Mouse (Mus musculus): Measurements from ENCODE around the gene Zfp445. TPM values are rescaled to one million over a fixed set of nuclear protein-coding genes. Genes with fewer than 3 reads are reported as not detected.

Gene Zfp445
- polyA plus RNA-seq (2015; fragmentation: Nextera tagmentation; extraction: Ambion mirVana): 121 and 131 TPM in 2 replicates

DNA sequence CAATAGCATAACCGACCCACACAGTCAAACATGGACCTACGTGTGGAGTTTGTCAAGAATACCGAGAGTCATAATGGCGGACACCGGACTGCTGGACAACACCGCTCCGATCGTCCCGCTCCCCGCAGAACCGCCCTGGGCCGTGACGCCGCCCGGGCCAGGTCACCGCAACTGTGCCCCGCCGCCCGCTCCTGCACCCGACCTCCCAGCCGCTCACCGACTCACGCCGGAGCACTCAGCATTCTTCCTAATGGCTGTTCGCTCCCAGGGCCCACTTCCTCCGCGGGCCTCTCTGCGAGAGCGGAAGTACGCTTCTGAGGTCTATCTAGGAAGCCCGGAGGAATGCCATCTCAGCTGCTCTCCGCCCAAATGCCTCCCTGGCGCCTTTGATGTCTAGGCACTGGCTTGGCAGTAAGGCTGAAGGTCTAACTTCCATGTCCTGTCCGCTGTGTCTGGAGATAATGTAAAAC is at the start of gene Zfp445:
TSS of gene Zfp445 (minus strand) at position 310 of the 470 bp plus-strand sequence.
- Histone ChIP-seq H3K4me2 (ENCODE audit: low read length) (peak within 1 kb of the TSS; percentile 86), H3K27ac (ENCODE audit: low read length) (peak within 1 kb of the TSS; percentile 86), H3K9me3 (replicated peaks; ENCODE audit: control insufficient read depth, low read length, poor library complexity, severe bottlenecking) (0 out of 2 replicates have a peak, but pooled peaks cover 5% of the 10 kb centered on the region), H3K4me3 (ENCODE audit: low read depth, low read length) (peak within 1 kb of the TSS; percentile 93), H3K36me3 (ENCODE audit: control insufficient read depth, insufficient read depth, low read length) (peaks cover 13% of the 10 kb centered on the region), H3K4me1 (ENCODE audit: control insufficient read depth, insufficient read depth, low read length) (peaks cover 17% of the 10 kb centered on the region), H3K9ac (ENCODE audit: low read depth, low read length) (peak within 1 kb of the TSS; percentile 90), H3K27me3 (ENCODE audit: control insufficient read depth, insufficient read depth, low read depth, low read length) (no peaks in the 10 kb centered on the region)
- under 1% methylated on average over 34 of the region's 34 CpGs for WGBS
- peak; percentile 95 for ATAC-seq

DNA sequence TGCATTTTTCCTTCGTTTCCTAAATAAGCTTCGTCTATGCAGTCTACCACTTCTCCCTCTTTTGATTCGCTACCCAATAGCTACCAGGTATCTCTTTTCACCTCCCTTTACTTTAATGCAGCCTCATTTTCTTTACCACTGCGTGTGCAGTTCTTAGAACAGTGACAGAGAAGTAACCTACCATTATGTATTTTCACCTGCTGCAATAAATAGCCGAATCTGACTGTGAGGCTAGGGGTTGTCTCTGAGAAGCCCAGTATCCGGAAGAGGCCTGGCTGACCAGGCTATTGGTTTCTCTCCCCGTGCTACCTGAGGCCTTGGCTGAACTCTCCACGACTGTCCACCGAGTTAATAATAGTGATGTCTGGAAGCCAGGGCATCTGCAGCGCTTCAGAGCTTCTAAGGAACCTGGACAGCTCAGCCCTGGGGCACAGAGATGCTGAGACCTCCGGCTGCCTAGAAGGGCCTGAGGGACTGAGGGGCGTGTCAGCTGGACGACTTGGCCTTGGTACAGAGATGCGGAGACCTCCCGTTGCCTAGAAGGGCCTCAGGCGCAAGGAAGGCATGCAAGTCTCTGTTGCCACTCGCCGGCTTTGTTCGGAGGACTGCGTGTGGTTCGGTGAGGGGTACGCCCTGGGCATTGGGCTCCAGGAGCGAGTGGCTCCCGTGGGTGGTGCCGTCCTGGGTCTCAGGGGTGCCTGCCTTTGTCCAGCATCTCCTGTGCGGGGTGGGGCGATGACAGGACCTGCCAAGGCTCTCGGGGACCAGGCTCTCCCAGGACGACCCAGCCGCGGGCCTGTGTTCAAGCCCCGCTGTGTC is 37.1 kb upstream of the Zfp445 start:
- peak overlapping the region; percentile 61 for H3K4me2 ChIP-seq (ENCODE audit: low read length)
- H3K27me3 ChIP-seq (ENCODE audit: control insufficient read depth, insufficient read depth, low read depth, low read length): no peaks in the 10 kb centered on the region
- H3K4me1 ChIP-seq (ENCODE audit: control insufficient read depth, insufficient read depth, low read length): peaks cover 9% of the 10 kb centered on the region
- H3K27ac ChIP-seq (ENCODE audit: low read length): peak overlapping the region; percentile 53
- peaks cover 3% of the 10 kb centered on the region; the same call in 1 of the 2 replicates for H3K36me3 ChIP-seq (ENCODE audit: control insufficient read depth, insufficient read depth, low read length)
- ATAC-seq: peak; percentile 99
- 12% methylated on average over 32 of the region's 32 CpGs for WGBS
- peak overlapping the region; percentile 50 for H3K4me3 ChIP-seq (ENCODE audit: low read depth, low read length)
- peak overlapping the region; percentile 75 for H3K9ac ChIP-seq (ENCODE audit: low read depth, low read length)
- no peaks in the 10 kb centered on the region for H3K9me3 ChIP-seq (replicated peaks; ENCODE audit: control insufficient read depth, low read length, poor library complexity, severe bottlenecking)

DNA sequence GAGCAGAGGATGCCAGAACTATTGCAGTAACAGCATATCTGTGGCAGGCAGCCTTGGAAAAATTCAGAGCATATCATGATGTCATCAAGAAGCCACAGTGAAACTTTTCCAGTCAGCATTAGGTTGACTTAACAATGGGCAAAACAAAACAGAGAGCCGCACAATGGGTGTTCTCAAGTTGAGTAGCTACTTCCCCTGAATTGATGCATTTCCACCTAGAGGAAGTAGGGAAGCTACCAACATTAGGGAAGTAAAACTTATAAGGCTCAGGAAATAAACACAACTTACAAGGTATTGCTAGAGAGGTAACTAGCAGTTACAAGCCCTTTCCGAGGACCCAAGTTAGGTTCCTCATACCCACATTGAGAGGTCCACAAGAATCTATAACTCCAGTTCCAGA is 35.2 kb upstream of the Zfp445 start:
- no peak overlapping the region for H3K27ac ChIP-seq (ENCODE audit: low read length)
- no peaks in the 10 kb centered on the region for H3K27me3 ChIP-seq (ENCODE audit: control insufficient read depth, insufficient read depth, low read depth, low read length)
- H3K36me3 ChIP-seq (ENCODE audit: control insufficient read depth, insufficient read depth, low read length): peaks cover 4% of the 10 kb centered on the region; the same call in 1 of the 2 replicates
- no peak overlapping the region for H3K4me2 ChIP-seq (ENCODE audit: low read length)
- 91% methylated on average over 2 of the region's 2 CpGs for WGBS
- no peak overlapping the region for H3K4me3 ChIP-seq (ENCODE audit: low read depth, low read length)
- no peak overlapping the region for H3K9ac ChIP-seq (ENCODE audit: low read depth, low read length)
- H3K4me1 ChIP-seq (ENCODE audit: control insufficient read depth, insufficient read depth, low read length): peaks cover 9% of the 10 kb centered on the region
- ATAC-seq: no peak
- no peaks in the 10 kb centered on the region for H3K9me3 ChIP-seq (replicated peaks; ENCODE audit: control insufficient read depth, low read length, poor library complexity, severe bottlenecking)

DNA sequence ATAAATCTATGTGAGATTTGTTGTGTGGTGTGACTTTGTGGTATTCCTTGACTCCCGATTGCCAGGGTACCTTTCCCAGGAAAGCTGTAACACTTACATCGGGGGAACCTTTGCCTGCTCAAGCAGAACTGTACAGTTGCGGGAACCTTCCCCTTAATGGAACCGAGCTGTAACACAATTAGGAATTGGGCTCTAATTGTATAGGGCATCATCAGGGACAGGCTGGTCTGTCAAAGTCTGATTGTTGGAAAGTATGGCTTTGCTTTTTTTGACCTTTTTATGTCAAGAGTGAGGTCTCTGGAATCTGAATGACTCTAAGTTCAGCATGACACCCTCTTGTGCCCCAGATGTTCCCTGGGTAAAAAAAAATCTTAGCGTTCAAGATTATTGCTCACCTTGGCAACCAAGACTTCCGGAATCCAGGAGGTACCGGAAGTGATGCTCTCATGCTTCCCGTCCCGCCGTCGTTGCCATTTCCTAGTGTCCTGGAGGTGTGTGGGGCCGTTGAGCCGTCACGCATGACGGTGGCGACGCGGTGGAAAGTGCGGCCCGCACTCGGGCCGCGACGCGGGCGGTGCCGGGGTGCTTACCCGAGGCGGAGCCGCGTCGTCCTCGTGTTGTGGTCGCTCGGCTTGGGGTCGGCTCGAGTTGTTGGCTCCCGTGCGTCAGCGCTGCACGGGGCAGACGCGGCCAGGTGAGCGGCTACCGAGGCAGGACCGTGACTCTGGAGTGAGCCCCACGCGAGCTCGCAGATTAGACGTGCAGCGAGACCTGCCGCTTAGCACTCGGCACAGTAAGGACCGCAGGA is 20.8 kb upstream of the Zfp445 start:
- 6% methylated on average over 53 of the region's 54 CpGs for WGBS
- Histone ChIP-seq H3K36me3 (ENCODE audit: control insufficient read depth, insufficient read depth, low read length) (peaks cover 4% of the 10 kb centered on the region; the same call in 1 of the 2 replicates), H3K9me3 (replicated peaks; ENCODE audit: control insufficient read depth, low read length, poor library complexity, severe bottlenecking) (no peaks in the 10 kb centered on the region), H3K4me2 (ENCODE audit: low read length) (peak overlapping the region; percentile 85), H3K27ac (ENCODE audit: low read length) (peak overlapping the region; percentile 62), H3K27me3 (ENCODE audit: control insufficient read depth, insufficient read depth, low read depth, low read length) (no peaks in the 10 kb centered on the region), H3K4me3 (ENCODE audit: low read depth, low read length) (peak overlapping the region; percentile 78), H3K4me1 (ENCODE audit: control insufficient read depth, insufficient read depth, low read length) (peaks cover 8% of the 10 kb centered on the region), H3K9ac (ENCODE audit: low read depth, low read length) (peak overlapping the region; percentile 82)
- peak; percentile 96 for ATAC-seq

DNA sequence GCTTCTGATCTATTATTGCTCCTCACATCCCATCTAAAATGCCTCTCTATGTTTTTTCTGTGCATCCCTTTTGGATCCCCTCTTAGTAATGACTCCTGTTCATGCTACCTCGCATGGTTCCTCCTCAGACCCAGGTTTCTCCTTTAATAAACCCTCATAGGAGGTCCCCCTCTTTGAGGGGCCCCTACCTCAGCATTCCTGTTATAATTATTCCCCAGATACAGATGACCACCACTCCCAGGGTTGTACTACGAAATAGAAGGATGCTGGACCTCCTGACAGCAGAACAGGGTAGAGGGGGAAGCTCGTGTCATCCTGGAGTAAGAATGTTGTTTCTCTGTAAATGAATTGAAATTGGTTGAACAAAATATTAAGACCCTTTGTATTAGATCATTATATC is 19.6 kb upstream of the Zfp445 start, which contains the start of gene Zkscan7:
TSS of gene Zkscan7 (plus strand) at position 301 of the 400 bp plus-strand sequence.
- no peak within 1 kb of the TSS; the same call in 1 of the 2 replicates for H3K27ac ChIP-seq (ENCODE audit: low read length)
- no peak for ATAC-seq

DNA sequence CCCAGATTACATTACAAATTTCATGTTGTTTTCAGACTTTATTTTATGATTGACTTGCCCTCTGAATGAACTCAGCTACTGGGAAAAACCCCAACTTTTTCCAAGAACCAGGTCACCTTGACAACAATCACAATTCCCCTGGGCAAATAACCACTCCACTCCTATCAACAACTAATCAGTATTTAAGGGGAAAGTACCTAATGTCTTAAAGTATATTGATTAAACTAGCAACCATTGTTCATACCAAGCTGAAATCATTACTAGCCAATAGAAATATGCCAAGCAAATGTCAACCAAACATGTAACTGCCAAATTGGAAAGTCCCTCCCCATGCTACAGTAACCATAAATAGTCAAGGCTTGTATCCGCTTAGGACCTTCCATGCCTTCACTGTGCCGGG is 9.3 kb upstream of the Zfp445 start:
- no peak overlapping the region for H3K9ac ChIP-seq (ENCODE audit: low read depth, low read length)
- no peak overlapping the region for H3K4me3 ChIP-seq (ENCODE audit: low read depth, low read length)
- WGBS: 95% methylated on average over 2 of the region's 2 CpGs
- H3K27ac ChIP-seq (ENCODE audit: low read length): no peak overlapping the region
- H3K9me3 ChIP-seq (replicated peaks; ENCODE audit: control insufficient read depth, low read length, poor library complexity, severe bottlenecking): no peaks in the 10 kb centered on the region
- no peaks in the 10 kb centered on the region for H3K4me1 ChIP-seq (ENCODE audit: control insufficient read depth, insufficient read depth, low read length)
- no peak for ATAC-seq
- no peaks in the 10 kb centered on the region for H3K36me3 ChIP-seq (ENCODE audit: control insufficient read depth, insufficient read depth, low read length)
- no peaks in the 10 kb centered on the region for H3K27me3 ChIP-seq (ENCODE audit: control insufficient read depth, insufficient read depth, low read depth, low read length)
- no peak overlapping the region for H3K4me2 ChIP-seq (ENCODE audit: low read length)

More for the DNA sequence above, 19.6 kb upstream of the Zfp445 start, which contains the start of gene Zkscan7:
- Histone ChIP-seq H3K4me2 (ENCODE audit: low read length) (peak within 1 kb of the TSS; percentile 85), H3K9me3 (replicated peaks; ENCODE audit: control insufficient read depth, low read length, poor library complexity, severe bottlenecking) (no peaks in the 10 kb centered on the region), H3K4me1 (ENCODE audit: control insufficient read depth, insufficient read depth, low read length) (peaks cover 8% of the 10 kb centered on the region), H3K9ac (ENCODE audit: low read depth, low read length) (peak within 1 kb of the TSS; percentile 82; the same call in 1 of the 2 replicates), H3K27me3 (ENCODE audit: control insufficient read depth, insufficient read depth, low read depth, low read length) (no peaks in the 10 kb centered on the region), H3K4me3 (ENCODE audit: low read depth, low read length) (peak within 1 kb of the TSS; percentile 78), H3K36me3 (ENCODE audit: control insufficient read depth, insufficient read depth, low read length) (peaks cover 4% of the 10 kb centered on the region; the same call in 1 of the 2 replicates)
- 83% methylated on average over 3 of the region's 3 CpGs for WGBS

DNA sequence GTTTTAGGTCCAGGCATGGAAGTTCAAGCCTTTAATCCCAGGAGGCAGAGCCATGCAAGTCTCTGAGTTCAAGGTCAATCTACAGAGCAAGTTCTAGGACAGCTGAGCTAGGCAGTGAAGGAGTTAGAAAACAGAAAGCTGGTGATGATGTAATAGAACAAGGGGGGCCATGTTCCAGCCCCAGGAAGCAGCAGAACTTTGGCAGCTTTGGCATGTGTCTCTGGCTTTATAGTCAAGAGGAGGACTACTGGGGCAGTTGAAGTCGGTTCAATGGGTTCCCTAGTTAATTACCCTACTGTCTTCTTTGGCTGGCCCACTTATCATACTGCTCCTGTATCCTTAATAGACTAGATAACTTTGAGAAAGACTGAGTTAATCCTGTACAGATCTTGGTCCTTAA is 8.8 kb upstream of the Zfp445 start:
- H3K4me2 ChIP-seq (ENCODE audit: low read length): no peak overlapping the region
- H3K9me3 ChIP-seq (replicated peaks; ENCODE audit: control insufficient read depth, low read length, poor library complexity, severe bottlenecking): no peaks in the 10 kb centered on the region
- WGBS: 63% methylated on average over 1 of the region's 1 CpGs
- no peak for ATAC-seq
- H3K4me3 ChIP-seq (ENCODE audit: low read depth, low read length): no peak overlapping the region
- no peak overlapping the region for H3K9ac ChIP-seq (ENCODE audit: low read depth, low read length)
- H3K27me3 ChIP-seq (ENCODE audit: control insufficient read depth, insufficient read depth, low read depth, low read length): no peaks in the 10 kb centered on the region
- no peaks in the 10 kb centered on the region for H3K36me3 ChIP-seq (ENCODE audit: control insufficient read depth, insufficient read depth, low read length)
- no peaks in the 10 kb centered on the region for H3K4me1 ChIP-seq (ENCODE audit: control insufficient read depth, insufficient read depth, low read length)
- H3K27ac ChIP-seq (ENCODE audit: low read length): no peak overlapping the region

DNA sequence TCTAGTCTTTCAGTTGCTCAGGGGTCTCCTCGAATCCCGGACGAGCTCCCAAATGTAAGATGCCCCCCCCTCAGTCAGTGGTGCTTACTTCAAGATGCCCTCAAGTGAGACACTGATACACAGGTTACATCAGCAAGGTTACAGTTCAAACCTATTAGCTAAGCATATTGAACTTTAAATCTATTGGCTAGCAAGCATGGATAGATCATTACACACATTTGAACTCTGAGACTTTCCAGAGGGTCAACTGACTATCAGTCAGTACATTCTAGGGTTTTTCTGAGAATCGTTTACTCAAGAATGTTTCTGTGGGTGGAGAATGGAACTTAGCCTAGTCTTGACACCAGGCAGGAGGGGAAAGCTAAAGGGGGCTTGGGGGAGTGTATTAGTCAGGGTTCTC is 6.8 kb upstream of the Zfp445 start:
- H3K4me2 ChIP-seq (ENCODE audit: low read length): no peak overlapping the region
- no peak overlapping the region for H3K27ac ChIP-seq (ENCODE audit: low read length)
- WGBS: 89% methylated on average over 4 of the region's 4 CpGs
- H3K36me3 ChIP-seq (ENCODE audit: control insufficient read depth, insufficient read depth, low read length): no peaks in the 10 kb centered on the region
- H3K9me3 ChIP-seq (replicated peaks; ENCODE audit: control insufficient read depth, low read length, poor library complexity, severe bottlenecking): no peaks in the 10 kb centered on the region
- no peaks in the 10 kb centered on the region for H3K27me3 ChIP-seq (ENCODE audit: control insufficient read depth, insufficient read depth, low read depth, low read length)
- H3K9ac ChIP-seq (ENCODE audit: low read depth, low read length): no peak overlapping the region
- H3K4me1 ChIP-seq (ENCODE audit: control insufficient read depth, insufficient read depth, low read length): no peaks in the 10 kb centered on the region
- ATAC-seq: no peak
- H3K4me3 ChIP-seq (ENCODE audit: low read depth, low read length): no peak overlapping the region

All from midbrain, embryonic 16.5 days (tissue).